In genomic region chr7:116092710-116093465, GRCm38 (mm10) we compare ENCODE assay signal across 8 mouse cellular contexts. TPM values are rescaled to one million over a fixed set of nuclear protein-coding genes. Genes with fewer than 3 reads are reported as not detected.
DNase-seq lines count a peak whose midpoint lies in the region; ATAC-seq lines count a peak whose summit lies in the region.

No protein-coding gene starts in this region.

- ATAC-seq in inflammation-experienced regulatory T-cells, adult 6 months = peak; percentile 99
- peak; percentile 95 for ATAC-seq in megakaryocyte-erythroid progenitor cell, adult 5-6 weeks (replicated peaks; ENCODE audit: low FRiP score, low TSS enrichment, poor library complexity, severe bottlenecking)

- DNase-seq in adrenal gland, adult (ENCODE audit: inconsistent age in 2 of 2, low spot score in 1 of 2) = peak; percentile 96 to 99
- DNase-seq in embryo, embryonic 10.5 days (ENCODE audit: low spot score) = peak; percentile 98
- peak; percentile 93 for DNase-seq in gastrocnemius, postnatal 14 days
- DNase-seq in left cerebral cortex, postnatal 10 days (ENCODE audit: extremely low spot score in 1 of 2, low spot score in 2 of 2) = peak; percentile 95 to 97
- DNase-seq in right cerebral cortex, postnatal 25 days = peak; percentile 94
- DNase-seq in urinary bladder, postnatal 4 days (ENCODE audit: low spot score in 2 of 2) = peak; percentile 92 to 94

- intact Hi-C loops in gastrocnemius, postnatal 14 days (cut with DNase I; ENCODE audit: low total_unique reads) = no loop called here
- intact Hi-C loops in left cerebral cortex, postnatal 10 days (cut with DNase I) = no loop called here

RNA-seq across cellular contexts. Expression of gene Gm4353, which starts 8.5 kb away (rescaled TPM):
- total RNA-seq in gastrocnemius, postnatal 14 days (2021) = 1 to 10 TPM; 1.8 to 1.9 TPM
- polyA plus RNA-seq in inflammation-experienced regulatory T-cells, adult 6 months (2017; shearing (Covaris generic)) = 1 to 10 TPM in 2 of 3 experiments, under 1 TPM in 1; 0.34 to 1.2 (median 1.2) TPM
- 1 to 10 TPM; 3.2 to 5.4 TPM for total RNA-seq in left cerebral cortex, postnatal 10 days (2021)
- total RNA-seq in megakaryocyte-erythroid progenitor cell, adult 5-6 weeks (2014; fragmentation: Nextera tagmentation) = 2.1 TPM in 1 of 2 replicates, not detected in the other
- 1.3 and 4.0 TPM in 2 replicates for total RNA-seq in megakaryocyte-erythroid progenitor cell, adult 5-6 weeks (2017)

RNA-seq across cellular contexts. Expression of gene 1110004F10Rik, which starts 53.7 kb away (rescaled TPM):
- 10 to 100 TPM; 48.7 to 53.2 TPM for total RNA-seq in gastrocnemius, postnatal 14 days (2021)
- polyA plus RNA-seq in inflammation-experienced regulatory T-cells, adult 6 months (2017; shearing (Covaris generic)) = 100 to 1,000 TPM; 199 to 229 (median 218) TPM
- total RNA-seq in left cerebral cortex, postnatal 10 days (2021) = 100 to 1,000 TPM; 131 to 137 TPM
- total RNA-seq in megakaryocyte-erythroid progenitor cell, adult 5-6 weeks (2014; fragmentation: Nextera tagmentation) = 135 and 136 TPM in 2 replicates
- 293 and 398 TPM in 2 replicates for total RNA-seq in megakaryocyte-erythroid progenitor cell, adult 5-6 weeks (2017)

RNA-seq across cellular contexts. Expression of gene Sox6, which starts 54.3 kb away (rescaled TPM):
- total RNA-seq in gastrocnemius, postnatal 14 days (2021) = 100 to 1,000 TPM; 111 to 116 TPM
- not detected for polyA plus RNA-seq in inflammation-experienced regulatory T-cells, adult 6 months (2017; shearing (Covaris generic))
- total RNA-seq in left cerebral cortex, postnatal 10 days (2021) = 10 to 100 TPM; 40.7 to 45.6 TPM
- total RNA-seq in megakaryocyte-erythroid progenitor cell, adult 5-6 weeks (2014; fragmentation: Nextera tagmentation) = 12.9 and 18.2 TPM in 2 replicates
- total RNA-seq in megakaryocyte-erythroid progenitor cell, adult 5-6 weeks (2017) = 5.8 and 10.2 TPM in 2 replicates

Comparison
In these comparisons a context has a peak if more than half of its experiments do, and no peak if none do; other contexts are left out.
1. Peak in every context shown above with its lines: DNase-seq and ATAC-seq.